Mouse (Mus musculus) embryonic fibroblast, embryonic 13.5 days (primary cell): ENCODE data around the gene Ceacam2.
"Not testable (repeated sequence)": the region's sequence is repeated elsewhere in the genome, so short reads cannot be mapped to it uniquely, and the experiment has no call there.

Experiments used
- CTCF ChIP-seq: IDR thresholded peaks from 2 replicates; pipeline ENCODE4 v1.5.1; 2011; ENCODE audit warnings: mild to moderate bottlenecking, control low read depth, low read length, moderate library complexity, borderline replicate concordance; ENCODE audit not compliant: insufficient read depth
- POLR2A ChIP-seq: IDR thresholded peaks from 2 replicates; pipeline ENCODE4 v1.6.1; 2011; ENCODE audit warnings: low read depth, mild to moderate bottlenecking, control low read depth, low read length, moderate library complexity

GRCm38 (mm10) chr7:25539954-25540353 is 297 bp upstream of the Ceacam2 start:
- not testable (repeated sequence) for TF ChIP-seq CTCF, POLR2A
